Mouse (Mus musculus) hindbrain, embryonic 15.5 days (tissue): ENCODE data around the gene Rps8. TPM values are rescaled to one million over a fixed set of nuclear protein-coding genes. Genes with fewer than 3 reads are reported as not detected.

Experiments used
- ATAC-seq: fragments of 200-750 bp; cut with Nextera tagmentation; 2 replicates; pipeline ENCODE4 v1.8.0; 2017; ENCODE audit warnings: low read depth, moderate number of reproducible peaks, moderate TSS enrichment; ENCODE audit not compliant: low FRiP score
- H3K27ac ChIP-seq: fragments of 300-500 bp; sonication (generic); replicated peaks from 2 replicates; pipeline ENCODE4 v1.5.1; 2015; ENCODE audit warnings: mild to moderate bottlenecking, inconsistent platforms
- H3K27me3 ChIP-seq: fragments of 300-500 bp; sonication (generic); 2 replicates; pipeline ENCODE4 v1.6.1; 2015; ENCODE audit warnings: control low read depth, inconsistent platforms
- H3K36me3 ChIP-seq: fragments of 300-500 bp; sonication (generic); 2 replicates; pipeline ENCODE4 v1.6.1; 2015; ENCODE audit warnings: control low read depth, inconsistent platforms
- H3K4me1 ChIP-seq: fragments of 300-500 bp; sonication (generic); replicated peaks from 2 replicates; pipeline ENCODE4 v1.6.1; 2015; ENCODE audit warnings: control low read depth, inconsistent platforms
- H3K4me2 ChIP-seq: fragments of 300-500 bp; sonication (generic); 2 replicates; pipeline ENCODE4 v1.6.1; 2015; ENCODE audit warnings: moderate library complexity, mild to moderate bottlenecking, inconsistent platforms
- H3K4me3 ChIP-seq: fragments of 300-500 bp; sonication (generic); 2 replicates; pipeline ENCODE4 v1.5.1; 2015; ENCODE audit warnings: mild to moderate bottlenecking, inconsistent platforms
- H3K9ac ChIP-seq: fragments of 300-500 bp; sonication (generic); 2 replicates; pipeline ENCODE4 v1.6.1; 2015; ENCODE audit warnings: inconsistent platforms
- H3K9me3 ChIP-seq: fragments of 300-500 bp; sonication (generic); 2 replicates; pipeline ENCODE4 v1.6.1; 2016; ENCODE audit warnings: control low read depth, inconsistent platforms
- WGBS: fragments of 180-500 bp; shearing (Covaris S2); methylation state at CpG from one replicate; pipeline ENCODE4 v1.1.7; 2015; 5-methylcytosine and 5-hydroxymethylcytosine counted together
- polyA plus RNA-seq: library from polyadenylated mRNA; unstranded; fragments of >200 nt; fragmentation: Nextera tagmentation; extraction: Ambion mirVana; gene quantifications from 2 replicates; pipeline ENCODE4 v1.2.1, GENCODE M21; 2015

The Rps8 gene
- polyA plus RNA-seq, 1 experiment from 2014 or later, result 468 TPM

DNA sequence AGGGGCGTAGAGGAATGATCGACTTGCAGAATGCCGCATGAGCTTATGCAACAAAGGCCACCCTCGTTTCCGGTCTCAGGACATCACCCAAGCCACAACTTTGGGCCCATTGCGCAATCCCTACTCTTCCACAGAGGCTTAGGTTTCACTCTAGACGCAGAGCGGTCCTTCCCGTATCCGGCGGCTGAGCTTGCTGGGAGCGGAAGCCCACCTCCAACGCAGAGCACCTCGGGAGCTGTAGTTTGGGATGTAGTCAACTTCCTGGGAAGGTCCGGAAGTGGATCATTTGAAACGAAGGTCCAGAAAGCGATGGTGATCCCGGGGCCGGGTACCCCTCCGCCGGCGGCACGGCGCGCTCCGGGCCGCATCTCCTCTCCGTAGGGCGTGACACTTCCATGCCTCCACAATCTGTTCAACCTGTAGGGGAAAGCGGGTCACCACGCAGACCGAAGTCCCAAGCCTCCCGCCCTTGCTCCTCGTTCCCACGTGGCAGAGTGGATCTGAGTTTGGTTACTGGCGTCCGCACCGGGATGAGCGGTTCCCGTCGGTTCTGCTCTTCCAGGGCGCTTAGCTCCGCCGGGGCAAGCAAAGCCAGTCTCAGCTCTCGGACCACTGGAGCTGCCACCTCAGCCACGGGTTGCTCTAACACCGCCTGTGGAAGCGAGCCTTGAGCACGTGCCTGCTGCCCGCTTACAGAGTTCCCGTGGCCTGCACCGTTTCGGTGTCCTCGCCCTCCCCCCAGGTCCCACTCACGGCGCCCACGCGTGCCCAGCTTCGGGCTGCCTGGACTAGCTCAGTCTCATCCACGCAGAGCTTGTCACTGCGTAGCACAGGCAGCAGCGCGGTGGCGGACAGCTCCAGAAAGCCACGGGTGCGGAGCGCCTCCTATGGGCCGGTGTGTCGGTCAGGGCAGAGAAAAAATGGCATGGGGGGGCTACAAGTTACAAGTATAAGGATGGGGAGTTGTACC lies 35.3 kb downstream of the Rps8 start:
- WGBS, result under 1% methylated on average over 69 of the region's 69 CpGs
- Histone ChIP-seq H3K27me3 (no peaks in the 10 kb centered on the region), H3K27ac (peak overlapping the region; percentile 93), H3K9ac (peak overlapping the region; percentile 84), H3K36me3 (no peaks in the 10 kb centered on the region), H3K4me2 (peak overlapping the region; percentile 100), H3K9me3 (no peaks in the 10 kb centered on the region), H3K4me3 (peak overlapping the region; percentile 82), H3K4me1 (peaks cover 29% of the 10 kb centered on the region)
- peak; percentile 95 for ATAC-seq

DNA sequence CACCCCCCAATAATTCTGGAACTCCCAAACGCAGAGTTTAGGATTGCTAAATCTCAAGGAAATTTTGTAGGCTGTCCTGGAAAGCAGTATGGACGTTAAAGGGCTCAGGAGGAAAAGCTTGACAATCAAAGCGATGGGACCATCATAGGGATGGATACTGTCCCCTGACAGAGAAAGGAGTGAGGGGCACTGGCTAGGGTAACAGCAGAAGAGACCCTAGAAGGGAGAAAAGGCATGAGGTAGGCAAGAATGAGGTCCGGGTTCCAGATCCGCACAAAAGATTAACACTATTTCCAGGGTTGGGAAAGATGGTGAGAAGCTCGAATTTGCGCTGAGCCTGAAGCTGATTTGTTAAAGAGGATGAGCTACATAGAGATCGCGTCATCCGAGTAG lies 36.0 kb downstream of the Rps8 start:
- no peak; the same call in 1 of the 2 replicates for ATAC-seq
- 5% methylated on average over 10 of the region's 10 CpGs for WGBS
- no peaks in the 10 kb centered on the region for H3K27me3 ChIP-seq
- peak overlapping the region; percentile 93 for H3K27ac ChIP-seq
- peak overlapping the region; percentile 82 for H3K4me3 ChIP-seq
- peak overlapping the region; percentile 100 for H3K4me2 ChIP-seq
- H3K36me3 ChIP-seq, result 0 out of 2 replicates have a peak, but pooled peaks cover under 1% of the 10 kb centered on the region
- H3K9me3 ChIP-seq, result no peaks in the 10 kb centered on the region
- H3K4me1 ChIP-seq, result peaks cover 22% of the 10 kb centered on the region
- peak overlapping the region; percentile 84 for H3K9ac ChIP-seq

DNA sequence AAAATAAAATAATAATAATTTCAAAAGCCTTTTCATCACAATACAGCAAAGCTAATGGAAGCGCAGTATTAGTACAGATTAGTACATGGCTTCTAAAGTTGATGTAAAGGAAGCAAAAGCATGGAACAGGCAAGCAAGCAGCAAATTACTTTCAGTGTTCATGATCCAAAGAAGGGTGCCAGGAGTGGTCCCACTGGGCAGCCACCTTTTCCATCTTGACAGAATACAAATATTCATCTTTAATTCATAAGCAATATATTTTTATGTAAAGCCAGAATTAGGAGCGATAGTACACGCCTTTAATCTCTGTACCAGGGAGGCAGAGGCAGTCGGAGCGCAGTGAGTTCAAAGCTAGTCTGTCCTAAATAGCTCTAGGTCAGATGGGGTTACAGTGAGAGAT lies 36.4 kb downstream of the Rps8 start:
- H3K9me3 ChIP-seq, result no peaks in the 10 kb centered on the region
- H3K27ac ChIP-seq, result peak overlapping the region; percentile 93
- no peak for ATAC-seq
- no peaks in the 10 kb centered on the region for H3K27me3 ChIP-seq
- peaks cover 4% of the 10 kb centered on the region; the same call in 1 of the 2 replicates for H3K36me3 ChIP-seq
- WGBS, result 80% methylated on average over 5 of the region's 5 CpGs
- H3K4me1 ChIP-seq, result peaks cover 18% of the 10 kb centered on the region
- peak overlapping the region; percentile 82 for H3K4me3 ChIP-seq
- peak overlapping the region; percentile 84 for H3K9ac ChIP-seq
- peak overlapping the region; percentile 100 for H3K4me2 ChIP-seq

- Histone ChIP-seq H3K36me3 (peaks cover 11% of the 10 kb centered on the region; the same call in 1 of the 2 replicates), H3K27me3 (no peaks in the 10 kb centered on the region), H3K4me2 (no peak overlapping the region), H3K4me1 (peaks cover 14% of the 10 kb centered on the region), H3K27ac (no peak overlapping the region), H3K9ac (no peak overlapping the region), H3K4me3 (no peak overlapping the region), H3K9me3 (no peaks in the 10 kb centered on the region)
- 96% methylated on average over 7 of the region's 7 CpGs for WGBS
- no peak for ATAC-seq
Measured at GRCm38 (mm10) chr4:117117931-117118330, 38.1 kb downstream of the Rps8 start.

DNA sequence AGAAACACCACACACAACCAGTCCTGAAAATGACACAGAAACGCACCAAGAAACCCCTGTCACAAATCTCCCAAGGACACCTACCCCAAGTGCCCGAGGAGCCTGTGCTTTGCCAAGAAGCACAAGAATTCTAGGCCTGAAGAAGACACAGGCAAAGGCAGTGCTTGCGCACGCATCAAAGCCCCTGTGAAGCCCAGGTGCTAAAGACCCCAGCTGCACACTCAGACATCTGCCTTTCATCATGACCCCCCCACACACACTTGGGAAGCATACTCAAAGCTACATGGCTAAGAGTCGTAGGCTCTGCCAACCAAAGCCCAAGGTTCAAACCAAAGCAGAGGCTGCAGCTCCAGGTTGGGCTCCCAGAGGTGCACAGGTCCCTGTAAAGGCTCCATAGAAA lies 40.5 kb downstream of the Rps8 start:
- WGBS, result 87% methylated on average over 5 of the region's 5 CpGs
- H3K9ac ChIP-seq, result no peak overlapping the region
- H3K27ac ChIP-seq, result no peak overlapping the region
- peaks cover 26% of the 10 kb centered on the region for H3K36me3 ChIP-seq
- H3K4me3 ChIP-seq, result no peak overlapping the region
- no peaks in the 10 kb centered on the region for H3K27me3 ChIP-seq
- H3K4me2 ChIP-seq, result no peak overlapping the region
- H3K4me1 ChIP-seq, result peaks cover 7% of the 10 kb centered on the region
- no peak for ATAC-seq
- H3K9me3 ChIP-seq, result no peaks in the 10 kb centered on the region

GRCm38 (mm10) chr4:117113237-117113636 lies 42.8 kb downstream of the Rps8 start:
- H3K4me1 ChIP-seq, result no peaks in the 10 kb centered on the region
- peaks cover 45% of the 10 kb centered on the region for H3K36me3 ChIP-seq
- H3K9ac ChIP-seq, result no peak overlapping the region
- ATAC-seq, result no peak
- H3K27ac ChIP-seq, result no peak overlapping the region
- no peaks in the 10 kb centered on the region for H3K27me3 ChIP-seq
- no peak overlapping the region for H3K4me2 ChIP-seq
- 75% methylated on average over 1 of the region's 1 CpGs for WGBS
- H3K4me3 ChIP-seq, result no peak overlapping the region
- no peaks in the 10 kb centered on the region for H3K9me3 ChIP-seq

- WGBS, result 90% methylated on average over 11 of the region's 11 CpGs
- Histone ChIP-seq H3K4me3 (no peak overlapping the region), H3K9ac (no peak overlapping the region), H3K4me2 (no peak overlapping the region), H3K27ac (no peak overlapping the region), H3K9me3 (no peaks in the 10 kb centered on the region), H3K27me3 (no peaks in the 10 kb centered on the region), H3K4me1 (no peaks in the 10 kb centered on the region), H3K36me3 (peaks cover 46% of the 10 kb centered on the region)
- ATAC-seq, result no peak
Measured at GRCm38 (mm10) chr4:117110985-117111384, 45.1 kb downstream of the Rps8 start.

GRCm38 (mm10) chr4:117110249-117110648 lies 45.8 kb downstream of the Rps8 start:
- Histone ChIP-seq H3K27me3 (no peaks in the 10 kb centered on the region), H3K4me1 (no peaks in the 10 kb centered on the region), H3K9ac (no peak overlapping the region), H3K27ac (no peak overlapping the region), H3K9me3 (no peaks in the 10 kb centered on the region), H3K4me3 (no peak overlapping the region), H3K36me3 (peaks cover 46% of the 10 kb centered on the region), H3K4me2 (no peak overlapping the region)
- no peak for ATAC-seq
- 93% methylated on average over 13 of the region's 13 CpGs for WGBS

DNA sequence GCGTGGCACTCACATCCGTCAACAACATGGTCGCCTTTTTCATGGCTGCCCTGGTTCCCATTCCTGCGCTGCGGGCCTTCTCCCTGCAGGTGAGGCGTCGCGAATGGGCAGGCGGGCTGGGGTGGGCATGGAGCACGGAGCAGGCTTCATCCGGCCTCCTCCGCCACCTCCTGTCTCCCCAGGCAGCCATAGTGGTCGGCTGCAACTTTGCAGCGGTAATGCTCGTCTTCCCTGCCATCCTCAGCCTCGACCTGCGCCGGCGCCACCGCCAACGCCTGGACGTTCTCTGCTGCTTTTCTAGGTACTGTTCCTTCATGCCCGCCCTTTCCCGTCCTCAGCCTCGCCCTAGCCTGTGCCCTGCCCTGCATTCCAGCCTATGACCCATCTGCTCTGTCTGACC lies 46.7 kb downstream of the Rps8 start:
- no peak overlapping the region for H3K4me3 ChIP-seq
- H3K4me1 ChIP-seq, result 0 out of 2 replicates have a peak, but pooled peaks cover 5% of the 10 kb centered on the region
- WGBS, result 91% methylated on average over 25 of the region's 25 CpGs
- ATAC-seq, result no peak
- no peak overlapping the region for H3K9ac ChIP-seq
- H3K27me3 ChIP-seq, result no peaks in the 10 kb centered on the region
- no peak overlapping the region for H3K27ac ChIP-seq
- H3K4me2 ChIP-seq, result no peak overlapping the region
- peaks cover 40% of the 10 kb centered on the region for H3K36me3 ChIP-seq
- H3K9me3 ChIP-seq, result no peaks in the 10 kb centered on the region

- Histone ChIP-seq H3K36me3 (peaks cover 40% of the 10 kb centered on the region), H3K4me2 (no peak overlapping the region), H3K27ac (no peak overlapping the region), H3K27me3 (no peaks in the 10 kb centered on the region), H3K4me1 (0 out of 2 replicates have a peak, but pooled peaks cover 5% of the 10 kb centered on the region), H3K4me3 (no peak overlapping the region), H3K9me3 (no peaks in the 10 kb centered on the region), H3K9ac (no peak overlapping the region)
- 98% methylated on average over 6 of the region's 6 CpGs for WGBS
- no peak for ATAC-seq
Measured at GRCm38 (mm10) chr4:117108524-117108849, 47.6 kb downstream of the Rps8 start.

DNA sequence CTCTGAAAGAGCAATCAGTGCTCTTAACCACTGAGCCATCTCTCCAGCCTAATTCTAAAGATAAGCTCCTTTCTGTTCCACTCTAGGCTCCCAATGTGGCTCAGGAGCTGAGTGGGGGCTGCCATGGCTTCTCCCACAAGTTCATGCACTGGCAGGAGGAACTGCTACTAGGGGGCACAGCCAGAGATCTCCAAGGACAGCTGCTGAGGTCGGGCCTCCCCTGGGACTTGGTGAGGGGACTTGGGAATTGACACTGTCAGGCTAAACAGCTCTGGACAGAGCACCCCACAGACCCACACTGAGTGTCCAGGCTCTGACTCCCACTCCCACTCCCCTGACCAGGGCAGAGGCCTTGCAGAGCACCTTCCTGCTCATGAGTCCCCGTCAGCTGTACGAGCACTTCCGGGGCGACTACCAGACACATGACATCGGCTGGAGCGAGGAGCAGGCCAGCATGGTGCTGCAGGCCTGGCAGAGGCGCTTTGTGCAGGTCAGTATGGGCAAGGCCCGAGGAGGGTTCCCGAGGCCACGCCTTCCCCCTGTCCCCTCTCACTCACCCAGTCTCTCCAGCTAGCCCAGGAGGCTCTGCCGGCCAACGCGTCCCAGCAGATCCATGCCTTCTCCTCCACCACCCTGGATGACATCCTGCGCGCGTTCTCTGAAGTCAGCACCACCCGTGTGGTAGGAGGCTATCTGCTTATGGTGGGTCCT lies 48.1 kb downstream of the Rps8 start:
- Histone ChIP-seq H3K9me3 (no peaks in the 10 kb centered on the region), H3K27me3 (no peaks in the 10 kb centered on the region), H3K4me3 (no peak overlapping the region), H3K4me2 (no peak overlapping the region), H3K9ac (no peak overlapping the region), H3K4me1 (0 out of 2 replicates have a peak, but pooled peaks cover 5% of the 10 kb centered on the region), H3K36me3 (peaks cover 35% of the 10 kb centered on the region), H3K27ac (no peak overlapping the region)
- WGBS, result 85% methylated on average over 18 of the region's 18 CpGs
- ATAC-seq, result no peak

DNA sequence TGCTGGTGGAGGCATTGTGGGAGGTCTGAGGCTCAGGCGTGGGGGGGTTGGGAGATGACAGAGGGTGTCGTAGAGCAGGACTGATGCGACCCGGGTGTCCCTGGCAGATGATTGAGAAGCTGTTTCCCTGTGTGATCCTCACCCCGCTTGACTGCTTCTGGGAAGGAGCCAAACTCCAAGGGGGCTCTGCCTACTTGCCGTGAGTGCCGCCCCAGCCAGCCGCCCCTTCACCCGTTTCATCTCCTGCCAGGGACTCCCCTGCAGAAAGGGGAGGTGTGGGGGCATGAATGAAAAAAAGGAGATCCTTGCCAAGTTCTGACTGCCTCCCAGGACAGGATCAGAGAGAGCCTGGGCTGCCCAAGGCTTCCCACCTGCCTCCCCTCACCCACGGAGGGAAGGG lies 50.9 kb downstream of the Rps8 start:
- no peak for ATAC-seq
- Histone ChIP-seq H3K9ac (no peak overlapping the region), H3K4me2 (no peak overlapping the region), H3K4me1 (0 out of 2 replicates have a peak, but pooled peaks cover 5% of the 10 kb centered on the region), H3K27me3 (no peaks in the 10 kb centered on the region), H3K27ac (no peak overlapping the region), H3K4me3 (no peak overlapping the region), H3K9me3 (no peaks in the 10 kb centered on the region), H3K36me3 (peaks cover 15% of the 10 kb centered on the region; the same call in 1 of the 2 replicates)
- 50% methylated on average over 10 of the region's 10 CpGs for WGBS
